Mouse (Mus musculus) embryo, embryonic 11.5 days (tissue): ENCODE data around the gene Tomm70a.
"Not testable (repeated sequence)": the region's sequence is repeated elsewhere in the genome, so short reads cannot be mapped to it uniquely, and the experiment has no call there.

Source experiments
- DNase-seq: peaks from one replicate; pipeline ENCODE4 v3.0.0-alpha.2; 2012; ENCODE audit warnings: low read depth, low spot score

The Tomm70a gene

DNA sequence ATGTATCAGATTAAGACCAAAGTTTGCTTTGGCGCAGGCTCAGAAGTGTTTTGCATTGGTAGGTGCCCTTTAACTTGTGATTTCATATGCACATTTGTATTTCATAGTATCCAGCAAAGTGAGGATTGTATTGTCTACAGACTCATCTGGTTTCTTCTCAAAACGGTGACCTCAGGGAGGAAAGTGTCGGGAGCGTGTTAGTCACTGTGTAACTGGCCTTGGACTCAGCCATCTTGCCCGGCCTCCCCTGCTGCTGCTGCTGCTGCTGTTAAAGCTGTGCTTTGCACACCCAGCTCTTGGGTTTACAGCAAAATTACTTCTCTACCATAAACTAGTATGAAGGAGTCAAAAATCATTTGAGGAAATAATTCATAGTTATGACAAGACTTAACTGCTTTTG, 23.2 kb downstream of the Tomm70a start:
- no peak for DNase-seq

DNA sequence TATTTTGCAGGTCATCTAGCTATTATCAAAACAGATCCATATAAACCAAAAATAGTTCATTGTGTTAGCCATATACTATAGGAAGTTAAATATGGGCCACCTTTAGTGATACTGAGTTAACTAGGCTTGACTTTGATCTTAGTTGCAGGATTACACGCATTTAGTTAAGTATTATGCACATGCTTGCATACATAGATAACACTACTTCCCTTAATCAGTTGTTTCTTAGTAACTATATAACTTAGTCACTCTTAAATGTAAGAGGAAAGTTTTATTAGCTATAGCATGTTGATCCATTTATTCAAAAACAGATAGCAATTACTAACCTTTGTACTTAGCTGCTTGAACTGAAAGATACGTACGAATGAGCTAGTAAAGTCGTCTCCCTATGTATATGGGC, 29.9 kb downstream of the Tomm70a start:
- no peak for DNase-seq

DNA sequence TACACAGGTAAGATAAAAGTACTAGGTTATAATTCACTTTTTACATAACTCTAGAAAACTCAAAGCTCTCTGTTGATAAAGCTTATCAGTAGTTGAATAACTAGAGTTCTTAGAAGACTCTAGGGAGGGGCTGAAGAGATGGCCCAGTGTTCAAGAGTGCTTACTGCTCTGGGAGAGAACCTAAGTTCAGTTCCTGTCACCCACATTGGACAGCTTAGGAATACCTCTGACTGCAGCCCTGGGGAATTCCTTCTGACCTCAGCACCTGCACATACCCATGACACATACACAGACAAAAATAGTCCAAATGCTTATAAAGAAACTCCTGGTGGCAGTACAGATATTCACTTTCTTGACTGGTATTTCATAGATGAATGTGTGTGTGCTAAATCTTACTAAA, 34.4 kb downstream of the Tomm70a start:
- DNase-seq, result no peak

DNA sequence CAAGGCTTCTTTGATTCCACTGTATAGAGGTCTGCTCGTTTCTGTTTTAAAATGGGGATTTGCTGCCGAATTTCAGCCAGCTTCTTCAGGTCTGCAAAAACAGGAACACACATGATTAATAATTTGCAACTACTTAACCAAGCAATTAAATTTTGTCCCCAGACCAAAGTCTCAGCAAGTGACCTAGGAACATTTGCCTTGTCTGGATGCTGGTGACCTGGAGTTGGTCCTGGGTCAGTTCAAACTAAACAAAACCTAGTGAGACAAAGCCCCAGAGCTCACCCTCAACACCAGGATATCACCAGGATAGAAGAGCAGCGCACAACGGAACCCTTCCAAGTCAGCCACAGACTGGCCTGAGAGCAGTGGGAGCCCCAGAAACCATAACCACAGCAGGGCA, 35.6 kb downstream of the Tomm70a start:
- DNase-seq, result no peak

- no peak for DNase-seq
These were observed 36.2 kb downstream of the Tomm70a start for GRCm38 (mm10) chr16:57157728-57158127.

DNA sequence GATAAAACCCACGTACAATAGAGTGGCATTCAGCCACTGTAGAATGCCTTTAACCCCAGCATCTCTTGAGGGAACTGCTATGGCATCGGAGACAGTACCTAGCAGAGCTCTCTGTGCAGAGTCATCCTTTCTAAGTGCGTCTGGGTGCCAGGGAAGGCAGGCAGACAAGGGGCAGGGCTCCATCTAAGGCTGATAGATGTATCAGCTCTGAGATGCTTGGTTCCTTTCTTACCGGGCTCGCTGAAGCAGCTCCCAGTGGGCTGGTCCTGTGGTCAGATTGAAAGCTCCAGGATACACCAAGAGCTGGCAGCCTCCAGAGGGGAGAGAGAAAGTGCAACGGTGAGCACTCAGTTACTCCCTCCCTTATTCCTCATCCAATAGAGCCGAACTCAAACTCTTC, 38.3 kb downstream of the Tomm70a start:
- no peak for DNase-seq

GRCm38 (mm10) chr16:57162841-57163240, 41.3 kb downstream of the Tomm70a start:
- DNase-seq, result no peak

DNA sequence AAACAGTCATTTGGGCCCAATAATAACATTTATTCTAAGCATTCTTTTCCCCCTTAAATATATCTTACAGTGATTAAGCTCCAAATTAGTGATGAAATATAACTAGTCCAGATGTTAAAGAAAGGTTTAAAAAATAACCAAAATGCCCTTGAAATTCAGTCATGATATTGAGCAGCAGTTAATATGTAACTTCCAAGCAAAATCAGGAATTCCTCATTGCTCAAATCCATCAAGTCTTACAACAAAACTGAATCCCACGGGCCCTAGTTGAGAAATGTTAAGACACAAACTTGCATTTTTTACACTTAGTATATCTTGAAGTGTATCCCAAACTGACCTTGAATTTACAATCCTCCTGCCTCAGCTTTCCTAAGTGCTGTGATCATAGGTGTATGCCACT, 42.2 kb downstream of the Tomm70a start:
- no peak for DNase-seq

DNA sequence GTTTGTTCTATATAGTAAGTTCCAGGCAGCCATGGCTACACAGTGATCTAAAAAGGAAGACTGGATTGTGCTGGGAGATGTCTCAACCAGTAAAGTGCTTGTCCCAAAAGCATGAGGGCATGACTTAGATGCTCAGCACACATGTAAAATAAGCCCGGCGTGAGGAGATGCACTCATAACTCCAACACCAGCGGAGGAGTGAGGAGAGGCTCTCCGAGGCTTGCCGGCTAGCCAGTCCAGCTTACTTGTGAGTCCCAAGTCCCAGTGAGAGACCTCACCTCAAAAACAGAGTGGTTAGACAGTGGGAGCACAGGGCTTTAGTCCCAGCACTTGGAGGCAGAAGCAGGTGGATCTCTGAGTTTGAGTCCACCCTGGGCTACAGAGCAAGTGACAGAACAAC, 43.7 kb downstream of the Tomm70a start:
- no peak for DNase-seq

- no peak for DNase-seq
These were observed 44.6 kb downstream of the Tomm70a start for GRCm38 (mm10) chr16:57166086-57166485.

DNA sequence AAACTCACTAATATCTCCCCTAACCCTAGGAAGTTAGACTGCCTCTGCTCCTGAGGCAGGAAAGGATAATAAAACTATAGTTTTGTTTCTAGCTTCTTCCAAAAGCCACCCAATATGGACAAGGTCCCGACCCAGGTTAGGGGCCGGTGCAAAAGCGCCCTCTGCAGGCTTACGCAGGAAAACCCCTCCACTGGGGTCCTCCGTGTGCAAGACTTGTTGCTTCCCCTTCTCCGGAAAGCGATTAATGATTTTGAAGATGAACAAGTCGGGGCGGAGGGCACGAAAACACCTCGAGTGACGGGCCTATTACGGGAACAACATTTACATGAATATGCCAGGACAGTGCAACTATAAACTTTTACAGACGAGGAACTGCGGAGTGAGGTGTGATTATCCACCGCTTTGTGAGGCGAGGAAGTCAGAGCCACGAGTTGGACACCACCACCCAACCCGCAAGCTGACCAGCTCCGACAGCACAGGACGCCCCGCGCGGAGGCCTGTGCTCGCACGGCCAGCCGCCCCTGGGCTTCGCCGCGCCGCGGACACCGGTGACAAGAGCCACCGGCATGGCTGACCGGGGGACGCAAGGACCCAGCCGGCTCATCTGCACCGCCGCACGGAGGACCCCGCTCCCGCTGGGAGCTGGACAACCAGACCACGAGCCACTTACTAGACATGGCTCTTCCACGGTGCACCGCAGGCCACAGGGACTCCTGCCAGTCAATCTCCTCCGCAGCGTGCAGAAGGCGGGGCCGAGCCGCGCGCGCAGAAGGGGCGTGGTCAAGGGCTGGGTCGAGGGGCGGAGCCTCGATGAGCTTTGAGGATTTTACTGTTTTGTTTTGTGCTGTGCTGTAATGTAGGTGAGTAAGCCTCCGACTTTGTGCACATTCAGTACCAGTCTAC, 45.4 kb downstream of the Tomm70a start, which contains the start of gene Nit2:
TSS of gene Nit2 (minus strand) at position 731 of the 903 bp plus-strand sequence.
- peak; percentile 83 for DNase-seq

DNA sequence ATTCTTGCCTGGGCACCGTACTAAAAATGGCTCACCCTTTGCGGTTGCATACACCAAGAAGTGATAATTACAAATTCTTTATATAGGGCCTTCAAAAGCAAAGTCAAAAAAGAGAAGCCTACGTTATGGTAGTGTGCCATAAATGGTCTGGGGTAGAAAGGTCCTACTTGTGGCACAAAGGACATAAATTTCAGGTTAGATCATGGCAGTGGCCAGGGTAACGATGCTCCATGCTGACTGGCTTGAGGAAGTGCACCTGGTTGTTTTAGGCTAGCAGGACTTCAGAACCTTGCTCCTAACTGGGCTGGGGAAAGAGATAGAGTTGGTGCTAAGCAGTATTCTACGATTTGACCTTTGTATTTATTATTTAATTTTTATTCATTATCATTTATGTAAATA, 46.0 kb downstream of the Tomm70a start:
- DNase-seq, result no peak

DNA sequence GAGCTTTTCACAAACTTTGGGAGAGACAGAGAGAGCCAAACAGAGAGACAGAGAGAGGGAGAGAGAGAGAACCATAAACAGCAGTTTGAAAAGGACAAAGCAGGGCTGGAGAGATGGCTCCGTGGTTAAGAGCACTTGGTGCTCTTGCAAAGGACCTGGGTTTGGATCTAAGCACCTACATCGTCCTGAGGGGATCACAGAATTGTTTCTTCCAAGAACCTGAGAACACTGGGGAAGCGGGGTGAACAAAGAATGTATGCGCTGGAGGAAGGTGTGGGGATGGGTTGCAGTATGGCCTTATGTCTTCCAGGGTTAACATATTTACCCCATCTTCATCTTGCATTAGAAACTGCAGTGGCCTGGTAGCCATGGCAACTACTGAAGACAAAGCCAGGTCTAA, 46.7 kb downstream of the Tomm70a start:
- no peak for DNase-seq

- no peak for DNase-seq
These were observed 49.7 kb downstream of the Tomm70a start for GRCm38 (mm10) chr16:57171161-57171560.

GRCm38 (mm10) chr16:57171570-57171969, 50.1 kb downstream of the Tomm70a start:
- DNase-seq, result no peak

DNA sequence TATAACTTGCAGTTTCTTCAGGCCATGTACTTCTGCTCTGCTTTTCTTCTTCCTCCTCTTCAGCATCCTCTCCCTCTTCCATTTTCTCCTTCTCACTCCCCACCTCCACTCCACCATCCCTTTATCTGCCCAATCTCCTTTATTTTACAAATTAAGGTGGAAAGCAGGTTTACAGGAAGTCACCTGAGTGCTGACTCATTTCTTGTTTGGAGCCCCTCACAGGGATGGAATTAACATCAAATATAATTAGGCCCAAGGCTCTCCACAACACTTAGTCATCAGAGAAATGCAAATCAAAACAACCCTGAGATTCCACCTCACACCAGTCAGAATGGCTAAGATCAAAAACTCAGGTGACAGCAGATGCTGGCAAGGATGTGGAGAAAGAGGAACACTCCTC, 53.0 kb downstream of the Tomm70a start:
- DNase-seq, result not testable (repeated sequence)

DNA sequence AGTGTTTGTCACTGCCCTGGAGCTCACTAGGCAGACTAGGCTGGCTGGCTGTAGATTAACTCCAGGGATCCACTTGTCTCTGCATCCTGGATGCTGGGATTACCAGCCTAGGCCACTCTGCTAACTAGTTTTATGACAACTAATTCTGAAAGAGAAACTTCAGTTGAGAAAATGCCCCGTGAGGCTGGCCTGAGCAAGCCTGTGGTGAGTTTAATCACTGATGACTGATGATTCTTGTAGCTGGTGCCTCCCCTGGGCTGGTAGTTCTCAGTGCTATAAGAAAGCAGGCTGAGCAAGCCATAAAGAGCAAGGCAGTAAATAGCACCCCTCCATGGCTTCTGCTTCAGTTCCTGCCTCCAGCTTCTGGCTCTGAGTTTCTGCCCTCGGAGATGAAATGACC, 54.2 kb downstream of the Tomm70a start:
- no peak for DNase-seq

DNA sequence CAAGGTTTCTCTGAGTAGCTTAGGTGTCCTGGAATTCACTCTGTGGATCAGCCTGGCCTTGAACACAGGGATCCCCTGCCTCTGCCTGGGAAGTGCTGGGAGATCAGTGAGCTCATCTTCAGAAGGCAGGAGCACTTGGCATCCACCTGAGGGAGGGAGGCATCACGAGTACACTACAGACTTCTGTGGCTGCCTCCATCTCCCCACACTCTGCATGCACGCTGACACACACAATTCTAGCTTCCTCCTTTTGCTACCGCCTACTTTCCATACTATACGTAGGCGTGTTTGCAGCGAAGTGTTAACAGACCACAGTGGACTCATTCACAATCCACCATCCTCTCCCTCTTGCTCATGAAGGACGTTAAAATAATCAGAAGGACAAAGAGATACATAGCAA, 54.8 kb downstream of the Tomm70a start:
- no peak for DNase-seq

- no peak for DNase-seq
These were observed 55.8 kb downstream of the Tomm70a start for GRCm38 (mm10) chr16:57177254-57177653.

DNA sequence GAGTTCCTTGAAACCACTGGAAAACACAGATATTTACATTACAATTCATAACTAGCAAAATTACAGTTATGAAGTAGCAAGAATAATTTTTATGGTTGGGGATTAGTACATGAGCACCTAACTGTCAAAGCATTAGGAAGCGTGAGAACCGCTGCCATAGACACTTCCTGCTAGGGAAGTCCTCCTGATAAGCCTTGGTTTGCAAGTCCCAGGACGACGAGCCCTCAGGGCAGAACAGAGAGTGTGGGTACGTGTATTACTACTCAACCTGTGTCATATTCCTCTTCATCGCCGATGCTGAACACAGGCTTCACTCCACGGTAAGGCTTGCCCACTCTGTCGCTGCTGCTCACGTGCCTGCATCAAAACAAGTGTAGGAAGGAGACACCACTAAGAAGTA, 56.2 kb downstream of the Tomm70a start:
- DNase-seq, result no peak

GRCm38 (mm10) chr16:57181180-57181579, 59.7 kb downstream of the Tomm70a start:
- DNase-seq, result no peak

DNA sequence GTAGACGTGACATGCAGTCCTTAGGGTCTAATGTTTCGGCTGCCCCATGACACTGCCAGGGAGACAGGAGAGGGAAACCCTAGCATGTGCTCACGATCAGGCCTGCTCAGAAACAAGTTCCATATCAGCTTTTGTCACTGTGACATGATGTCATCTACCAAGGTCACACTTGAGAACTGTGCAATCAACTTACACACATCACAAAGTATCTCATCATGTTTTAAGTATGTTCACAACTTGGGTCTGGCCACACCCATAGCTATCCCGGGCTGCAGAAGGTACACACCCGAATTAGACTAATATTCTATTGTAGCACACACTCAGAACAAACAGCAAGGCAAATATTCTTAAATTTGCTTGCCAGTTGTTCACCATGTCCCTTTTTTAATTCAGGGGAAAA, 60.5 kb downstream of the Tomm70a start:
- DNase-seq, result no peak

GRCm38 (mm10) chr16:57186618-57187017, 65.1 kb downstream of the Tomm70a start:
- DNase-seq, result no peak

- no peak for DNase-seq
These were observed 68.0 kb downstream of the Tomm70a start for GRCm38 (mm10) chr16:57189493-57189892.
